Comparison of ENCODE assay signal across 13 mouse cellular contexts in genomic region chr8:114568531-114569166, GRCm38 (mm10).
A peak's percentile ranks its signal among the peaks of the same experiment; 100 is the strongest.
DNase-seq lines count a peak whose midpoint lies in the region; ATAC-seq and TF ChIP-seq lines count a peak whose summit lies in the region.
"Had no signal": no experiment of that assay in that cellular context is flagged by ENCODE, and none has a peak within 500 bp of the region (broad histone marks: within the 10 kb centered on the region; RNA-seq: fewer than 3 reads in every experiment).

No protein-coding gene starts in this region.

- H3K27me3 ChIP-seq in intestine, embryonic 15.5 days (replicated peaks) = no peaks in the 10 kb centered on the region
- no peaks in the 10 kb centered on the region for H3K27me3 ChIP-seq in intestine, postnatal 0 days (replicated peaks; ENCODE audit: control insufficient read depth, insufficient read depth, low read length)
- no peaks in the 10 kb centered on the region for H3K27me3 ChIP-seq in liver, embryonic 12.5 days (replicated peaks)
- H3K27me3 ChIP-seq: heart, embryonic 12.5 days; hindbrain, embryonic 12.5 days; neural tube, embryonic 13.5 days had no signal

- H3K27ac ChIP-seq in intestine, embryonic 15.5 days = no peak overlapping the region
- H3K27ac ChIP-seq in intestine, postnatal 0 days (ENCODE audit: low read depth, low read length) = no peak overlapping the region
- peak overlapping the region; percentile 36 for H3K27ac ChIP-seq in liver, embryonic 12.5 days
- H3K27ac ChIP-seq: hindbrain, embryonic 12.5 days; midbrain, embryonic 10.5 days; neural tube, embryonic 13.5 days had no signal

- TF ChIP-seq CTCF in intestine, postnatal 0 days (IDR thresholded peaks at IDR 0.05; ENCODE audit: low read depth) = no peak

- no peaks in the 10 kb centered on the region for H3K9me3 ChIP-seq in intestine, embryonic 15.5 days
- no peaks in the 10 kb centered on the region for H3K9me3 ChIP-seq in intestine, postnatal 0 days (ENCODE audit: control insufficient read depth)
- no peaks in the 10 kb centered on the region for H3K9me3 ChIP-seq in liver, embryonic 12.5 days (replicated peaks)
- H3K9me3 ChIP-seq: hindbrain, embryonic 12.5 days; midbrain, embryonic 10.5 days; neural tube, embryonic 13.5 days had no signal

- peak; percentile 78 for DNase-seq in kidney, postnatal 14 days
- peak; percentile 53 for DNase-seq in lung, postnatal 36 days
- DNase-seq in testis, postnatal 10 days (ENCODE audit: low spot score) = no peak
- DNase-seq in right cerebral cortex, postnatal 14 days = no peak

- peak; percentile 75 for ATAC-seq in intestine, embryonic 15.5 days
- ATAC-seq in intestine, postnatal 0 days = no peak
- ATAC-seq in liver, embryonic 12.5 days = 0 out of 2 replicates have a peak, but pooled peaks have one; percentile 10
- ATAC-seq in CD4-positive, CD25-positive, alpha-beta regulatory T cell, adult 4 months = no peak

- H3K36me3 ChIP-seq in intestine, embryonic 15.5 days = no peaks in the 10 kb centered on the region
- no peaks in the 10 kb centered on the region for H3K36me3 ChIP-seq in intestine, postnatal 0 days (ENCODE audit: control insufficient read depth, insufficient read depth)
- H3K36me3 ChIP-seq in liver, embryonic 12.5 days = no peaks in the 10 kb centered on the region
- H3K36me3 ChIP-seq: G1E; heart, embryonic 12.5 days; hindbrain, embryonic 12.5 days; midbrain, embryonic 10.5 days; neural tube, embryonic 13.5 days had no signal

- no peak overlapping the region for H3K9ac ChIP-seq in intestine, embryonic 15.5 days
- H3K9ac ChIP-seq in intestine, postnatal 0 days (ENCODE audit: low read depth, low read length) = no peak overlapping the region
- no peak overlapping the region for H3K9ac ChIP-seq in liver, embryonic 12.5 days
- H3K9ac ChIP-seq: heart, embryonic 12.5 days; hindbrain, embryonic 12.5 days; neural tube, embryonic 13.5 days had no signal

- H3K4me1 ChIP-seq in intestine, embryonic 15.5 days (replicated peaks) = no peaks in the 10 kb centered on the region
- no peaks in the 10 kb centered on the region for H3K4me1 ChIP-seq in intestine, postnatal 0 days (replicated peaks; ENCODE audit: control insufficient read depth, insufficient read depth, low read length)
- H3K4me1 ChIP-seq in liver, embryonic 12.5 days = peaks cover 6% of the 10 kb centered on the region; the same call in 1 of the 2 replicates
- H3K4me1 ChIP-seq: heart, embryonic 12.5 days had no signal

- H3K4me2 ChIP-seq in intestine, embryonic 15.5 days (replicated peaks) = no peak overlapping the region
- H3K4me2 ChIP-seq in intestine, postnatal 0 days (replicated peaks; ENCODE audit: low read depth) = no peak overlapping the region
- H3K4me2 ChIP-seq in liver, embryonic 12.5 days = no peak overlapping the region
- H3K4me2 ChIP-seq: heart, embryonic 12.5 days; hindbrain, embryonic 12.5 days; neural tube, embryonic 13.5 days had no signal

- 61% methylated on average over 16 of the region's 16 CpGs for WGBS in intestine, embryonic 15.5 days
- WGBS in intestine, postnatal 0 days = 48% methylated on average over 16 of the region's 16 CpGs
- 70% methylated on average over 16 of the region's 16 CpGs for WGBS in liver, embryonic 12.5 days (ENCODE audit: insufficient replicate concordance)

- no peak overlapping the region for H3K4me3 ChIP-seq in intestine, embryonic 15.5 days (replicated peaks)
- H3K4me3 ChIP-seq in intestine, postnatal 0 days (ENCODE audit: low read depth, low read length) = no peak overlapping the region
- no peak overlapping the region for H3K4me3 ChIP-seq in liver, embryonic 12.5 days
- H3K4me3 ChIP-seq: heart, embryonic 12.5 days; hindbrain, embryonic 12.5 days; midbrain, embryonic 10.5 days; neural tube, embryonic 13.5 days had no signal

Comparison
In these comparisons a context has a peak if more than half of its experiments do, and no peak if none do; other contexts are left out.
1. ATAC-seq: peak in intestine, embryonic 15.5 days (single experiment) and liver, embryonic 12.5 days (single experiment); none in intestine, postnatal 0 days (single experiment) and CD4-positive, CD25-positive, alpha-beta regulatory T cell, adult 4 months (single experiment).
2. DNase-seq: peak in kidney, postnatal 14 days (single experiment) and lung, postnatal 36 days (single experiment); none in testis, postnatal 10 days (single experiment) and right cerebral cortex, postnatal 14 days (single experiment).